Mouse (Mus musculus) hindbrain, embryonic 10.5 days (tissue): ENCODE measurements around the gene Tchh. TPM values are rescaled to one million over a fixed set of nuclear protein-coding genes. Genes with fewer than 3 reads are reported as not detected.
"Not testable (repeated sequence)": the region's sequence is repeated elsewhere in the genome, so short reads cannot be mapped to it uniquely, and the experiment has no call there.

ENCODE experiments used
- DNase-seq: peaks from one replicate; pipeline ENCODE4 v3.0.0-alpha.2; 2017; ENCODE audit warnings: low spot score
- H3K27ac ChIP-seq: fragments of 300-500 bp; sonication (generic); 2 replicates; pipeline ENCODE4 v1.5.1; 2016; ENCODE audit warnings: mild to moderate bottlenecking, moderate library complexity
- H3K27me3 ChIP-seq: fragments of 300-500 bp; sonication (generic); 2 replicates; pipeline ENCODE4 v1.6.1; 2016; ENCODE audit warnings: mild to moderate bottlenecking; ENCODE audit not compliant: poor library complexity, insufficient read depth, severe bottlenecking
- H3K36me3 ChIP-seq: fragments of 300-500 bp; sonication (generic); 2 replicates; pipeline ENCODE4 v1.6.1; 2016; ENCODE audit warnings: mild to moderate bottlenecking, moderate library complexity
- H3K4me1 ChIP-seq: fragments of 300-500 bp; sonication (generic); replicated peaks from 2 replicates; pipeline ENCODE4 v1.6.1; 2016; ENCODE audit warnings: mild to moderate bottlenecking
- H3K4me3 ChIP-seq: fragments of 300-500 bp; sonication (generic); 2 replicates; pipeline ENCODE4 v1.5.1; 2016; ENCODE audit warnings: mild to moderate bottlenecking, moderate library complexity
- H3K9me3 ChIP-seq: fragments of 300-500 bp; sonication (generic); 2 replicates; pipeline ENCODE4 v1.6.1; 2016; ENCODE audit warnings: mild to moderate bottlenecking, moderate library complexity
- WGBS: fragments of 180-500 bp; shearing (Covaris S2); methylation state at CpG from one replicate; pipeline ENCODE4 v1.1.7; 2016; 5-methylcytosine and 5-hydroxymethylcytosine counted together
- polyA plus RNA-seq: library from polyadenylated mRNA; unstranded; fragments of >200 nt; fragmentation: Nextera tagmentation; extraction: Ambion mirVana; gene quantifications from 2 replicates; pipeline ENCODE4 v1.2.1, GENCODE M21; 2016

Gene Tchh
- 0.54 and 0.81 TPM in 2 replicates for polyA plus RNA-seq

- no peaks in the 10 kb centered on the region for H3K9me3 ChIP-seq
- peaks cover 29% of the 10 kb centered on the region for H3K4me1 ChIP-seq
- no peak within 1 kb of the TSS for H3K27ac ChIP-seq
- no peak for DNase-seq
- no peaks in the 10 kb centered on the region for H3K36me3 ChIP-seq
- WGBS, result 90% methylated on average over 1 of the region's 1 CpGs
- H3K4me3 ChIP-seq, result peak within 1 kb of the TSS; percentile 67
- H3K27me3 ChIP-seq, result peaks cover 71% of the 10 kb centered on the region
Observed at GRCm38 (mm10) chr3:93442030-93442429, at the start of gene Tchh. Gene Tchh (plus strand): TSS chr3:93442330.

GRCm38 (mm10) chr3:93393366-93393765, 48.8 kb upstream of the Tchh start, which contains the start of gene Rptn:
Gene Rptn (plus strand): TSS chr3:93393699.
- Histone ChIP-seq H3K4me3 (no peak within 1 kb of the TSS), H3K4me1 (no peaks in the 10 kb centered on the region), H3K9me3 (no peaks in the 10 kb centered on the region), H3K27ac (no peak within 1 kb of the TSS), H3K36me3 (no peaks in the 10 kb centered on the region), H3K27me3 (no peaks in the 10 kb centered on the region)
- WGBS, result 78% methylated on average over 2 of the region's 2 CpGs
- DNase-seq, result no peak

GRCm38 (mm10) chr3:93403936-93404335, 38.2 kb upstream of the Tchh start:
- WGBS, result 96% methylated on average over 3 of the region's 3 CpGs
- no peak for DNase-seq

GRCm38 (mm10) chr3:93406992-93407391, 35.1 kb upstream of the Tchh start:
- peak; percentile 17 for DNase-seq
- Histone ChIP-seq H3K4me3 (no peak overlapping the region), H3K27me3 (no peaks in the 10 kb centered on the region)

More at GRCm38 (mm10) chr3:93403936-93404335, 38.2 kb upstream of the Tchh start:
- H3K4me3 ChIP-seq, result no peak overlapping the region
- H3K36me3 ChIP-seq, result no peaks in the 10 kb centered on the region
- no peaks in the 10 kb centered on the region for H3K4me1 ChIP-seq
- no peak overlapping the region for H3K27ac ChIP-seq
- H3K27me3 ChIP-seq, result no peaks in the 10 kb centered on the region
- no peaks in the 10 kb centered on the region for H3K9me3 ChIP-seq

GRCm38 (mm10) chr3:93411905-93412304, 30.2 kb upstream of the Tchh start:
- no peak overlapping the region for H3K27ac ChIP-seq

More at GRCm38 (mm10) chr3:93406992-93407391, 35.1 kb upstream of the Tchh start:
- WGBS, result 35% methylated on average over 5 of the region's 5 CpGs
- H3K9me3 ChIP-seq, result no peaks in the 10 kb centered on the region
- no peaks in the 10 kb centered on the region for H3K36me3 ChIP-seq
- no peaks in the 10 kb centered on the region for H3K4me1 ChIP-seq
- no peak overlapping the region for H3K27ac ChIP-seq

GRCm38 (mm10) chr3:93431673-93432072, 10.5 kb upstream of the Tchh start:
- H3K36me3 ChIP-seq, result no peaks in the 10 kb centered on the region
- H3K9me3 ChIP-seq, result no peaks in the 10 kb centered on the region
- DNase-seq, result no peak
- H3K27ac ChIP-seq, result no peak overlapping the region
- H3K4me3 ChIP-seq, result no peak overlapping the region
- H3K27me3 ChIP-seq, result no peaks in the 10 kb centered on the region
- H3K4me1 ChIP-seq, result no peaks in the 10 kb centered on the region
- 46% methylated on average over 3 of the region's 3 CpGs for WGBS

More at GRCm38 (mm10) chr3:93411905-93412304, 30.2 kb upstream of the Tchh start:
- WGBS, result 14% methylated on average over 2 of the region's 2 CpGs
- Histone ChIP-seq H3K36me3 (no peaks in the 10 kb centered on the region), H3K27me3 (no peaks in the 10 kb centered on the region), H3K4me1 (no peaks in the 10 kb centered on the region), H3K9me3 (no peaks in the 10 kb centered on the region), H3K4me3 (no peak overlapping the region)
- no peak for DNase-seq

- Histone ChIP-seq H3K9me3 (no peaks in the 10 kb centered on the region), H3K27ac (0 out of 2 replicates have a peak overlapping the region, but pooled peaks have one; percentile 9), H3K36me3 (no peaks in the 10 kb centered on the region), H3K4me3 (peak overlapping the region; percentile 67), H3K4me1 (peaks cover 37% of the 10 kb centered on the region), H3K27me3 (peaks cover 87% of the 10 kb centered on the region)
- DNase-seq, result peak; percentile 72
- WGBS, result under 1% methylated on average over 38 of the region's 38 CpGs
Observed at GRCm38 (mm10) chr3:93443501-93444101, 1.5 kb downstream of the Tchh start.

DNA sequence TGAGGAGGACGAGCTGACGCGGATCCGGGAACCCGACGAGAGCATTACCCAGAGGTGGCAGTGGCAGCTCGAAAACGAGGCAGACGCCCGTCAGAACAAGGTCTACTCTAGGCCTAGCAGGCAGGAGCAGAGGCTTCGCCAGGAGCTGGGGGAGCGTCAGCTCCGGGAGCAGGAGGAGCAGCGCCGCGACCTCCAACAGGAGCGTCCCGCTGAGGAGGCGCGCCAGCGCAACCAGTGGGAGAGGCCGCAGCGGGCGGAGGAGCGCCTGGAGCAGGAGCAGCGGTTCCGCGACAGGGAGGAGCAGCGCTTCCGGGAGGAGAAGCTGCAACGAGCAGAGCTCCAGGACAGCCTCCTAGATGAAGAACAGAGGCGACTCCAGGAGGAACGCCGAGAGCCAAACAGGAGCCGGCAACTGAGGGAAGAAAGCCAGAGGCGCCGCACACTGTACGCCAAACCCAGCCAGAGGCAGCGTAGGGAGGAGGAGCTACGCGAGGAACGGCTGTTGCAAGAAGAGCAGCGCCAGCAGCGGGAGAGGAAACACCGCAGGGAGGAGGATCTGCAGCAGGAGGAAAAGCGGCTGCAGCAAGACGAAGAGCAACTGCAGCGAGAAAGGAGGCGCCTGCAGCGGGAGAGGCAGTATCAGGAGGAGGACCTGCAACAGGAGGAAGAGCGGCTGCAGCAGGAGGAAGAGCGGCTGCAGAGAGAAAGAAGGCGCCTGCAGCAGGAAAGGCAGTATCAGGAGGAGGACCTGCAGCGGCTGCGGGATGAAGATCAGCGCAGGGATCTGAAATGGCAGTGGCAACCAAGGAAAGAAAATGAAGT, 2.4 kb downstream of the Tchh start:
- Histone ChIP-seq H3K36me3 (no peaks in the 10 kb centered on the region), H3K27me3 (peaks cover 90% of the 10 kb centered on the region), H3K9me3 (no peaks in the 10 kb centered on the region), H3K27ac (peak overlapping the region; percentile 78), H3K4me1 (peaks cover 37% of the 10 kb centered on the region), H3K4me3 (peak overlapping the region; percentile 67)
- DNase-seq, result peak; percentile 85
- under 1% methylated on average over 56 of the region's 56 CpGs for WGBS

- H3K9me3 ChIP-seq, result no peaks in the 10 kb centered on the region
- peak overlapping the region; percentile 78; the same call in 1 of the 2 replicates for H3K27ac ChIP-seq
- under 1% methylated on average over 36 of the region's 36 CpGs for WGBS
- peaks cover 37% of the 10 kb centered on the region for H3K4me1 ChIP-seq
- no peaks in the 10 kb centered on the region for H3K36me3 ChIP-seq
- DNase-seq, result no peak
- peaks cover 91% of the 10 kb centered on the region for H3K27me3 ChIP-seq
- peak overlapping the region; percentile 67 for H3K4me3 ChIP-seq
Observed at GRCm38 (mm10) chr3:93445165-93445705, 3.1 kb downstream of the Tchh start.

- WGBS, result under 1% methylated on average over 54 of the region's 54 CpGs
- H3K4me3 ChIP-seq, result peak overlapping the region; percentile 67
- peaks cover 84% of the 10 kb centered on the region for H3K27me3 ChIP-seq
- H3K27ac ChIP-seq, result no peak overlapping the region
- H3K36me3 ChIP-seq, result no peaks in the 10 kb centered on the region
- H3K4me1 ChIP-seq, result peaks cover 37% of the 10 kb centered on the region
- peak; percentile 67 for DNase-seq
- H3K9me3 ChIP-seq, result no peaks in the 10 kb centered on the region
Observed at GRCm38 (mm10) chr3:93446128-93446755, 4.1 kb downstream of the Tchh start.

- DNase-seq, H3K9me3 ChIP-seq, H3K36me3 ChIP-seq: not testable (repeated sequence)
- H3K27ac ChIP-seq, result peak overlapping the region; percentile 62; the same call in 1 of the 2 replicates
- H3K27me3 ChIP-seq, result peaks cover 79% of the 10 kb centered on the region
- WGBS, result 1% methylated on average over 32 of the region's 32 CpGs
- H3K4me3 ChIP-seq, result peak overlapping the region; percentile 67
- H3K4me1 ChIP-seq, result peaks cover 37% of the 10 kb centered on the region
Observed at GRCm38 (mm10) chr3:93446756-93447137, 4.6 kb downstream of the Tchh start.

GRCm38 (mm10) chr3:93447138-93447841, 5.2 kb downstream of the Tchh start:
- WGBS, result under 1% methylated on average over 59 of the region's 59 CpGs
- no peaks in the 10 kb centered on the region for H3K9me3 ChIP-seq
- H3K27me3 ChIP-seq, result peaks cover 73% of the 10 kb centered on the region
- peak overlapping the region; percentile 62; the same call in 1 of the 2 replicates for H3K27ac ChIP-seq
- H3K4me1 ChIP-seq, result peaks cover 37% of the 10 kb centered on the region
- H3K4me3 ChIP-seq, result peak overlapping the region; percentile 67
- DNase-seq, result peak; percentile 79
- no peaks in the 10 kb centered on the region for H3K36me3 ChIP-seq
